Mouse (Mus musculus) common myeloid progenitor, adult 5-6 weeks (primary cell): ENCODE measurements around the gene Ccdc84. TPM values are rescaled to one million over a fixed set of nuclear protein-coding genes. Genes with fewer than 3 reads are reported as not detected.
A peak's percentile ranks its signal among the peaks of the same experiment; 100 is the strongest.
"Not testable (repeated sequence)": the region's sequence is repeated elsewhere in the genome, so short reads cannot be mapped to it uniquely, and the experiment has no call there.

ENCODE experiments used
- ATAC-seq: replicated peaks from 2 replicates; pipeline ENCODE4 v1.8.0; 2016; ENCODE audit warnings: low read depth, mild to moderate bottlenecking, moderate TSS enrichment, inconsistent platforms; ENCODE audit not compliant: poor library complexity, severe bottlenecking
- total RNA-seq: library from RNA; stranded (forward); fragments of 200-1000, 187-1606 nt; gene quantifications from 2 replicates; pipeline ENCODE4 v1.2.3, GENCODE M21; 2017

Gene Ccdc84
- total RNA-seq, 1 experiment from 2014 or later, result 35.2 TPM

DNA sequence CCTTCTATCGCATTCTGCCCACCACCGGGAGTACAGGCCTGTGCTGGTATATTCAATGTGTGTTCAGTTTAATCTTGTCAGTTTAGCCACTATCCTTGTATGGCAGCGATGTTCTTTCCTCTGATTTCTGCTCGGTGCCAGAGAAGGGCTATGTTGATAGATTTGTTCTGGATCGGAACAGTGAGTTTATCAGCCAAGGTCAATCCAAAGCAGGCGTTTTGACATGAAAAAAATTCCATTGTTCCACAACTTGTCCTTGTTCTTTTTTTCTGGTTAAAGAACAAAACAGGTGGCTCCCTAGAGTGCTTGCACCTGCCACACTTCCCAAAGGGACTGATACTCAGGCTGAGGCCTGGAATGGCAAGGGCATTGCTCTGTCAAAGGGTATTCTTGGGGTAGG is 42.2 kb downstream of the Ccdc84 start:
- no peak for ATAC-seq

DNA sequence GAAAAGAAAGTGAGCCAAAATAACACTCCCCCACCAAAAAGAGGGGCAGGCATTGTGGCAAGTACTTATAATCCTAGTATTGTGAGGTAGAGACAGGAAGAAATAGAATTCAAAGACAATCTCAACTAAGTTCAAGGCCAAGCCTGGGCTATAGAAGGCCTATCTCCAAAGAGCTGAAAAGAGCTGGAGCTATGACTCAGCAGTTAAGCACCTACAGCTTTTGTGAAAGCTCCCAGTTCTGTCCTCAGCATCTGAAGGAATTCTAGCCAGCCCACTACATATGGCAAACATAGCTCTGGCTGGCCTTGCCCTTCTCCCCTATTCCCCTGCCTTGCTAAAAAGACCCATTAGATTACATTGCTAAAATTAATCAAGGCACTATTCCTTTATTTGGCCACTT is 45.0 kb downstream of the Ccdc84 start:
- ATAC-seq, result no peak

DNA sequence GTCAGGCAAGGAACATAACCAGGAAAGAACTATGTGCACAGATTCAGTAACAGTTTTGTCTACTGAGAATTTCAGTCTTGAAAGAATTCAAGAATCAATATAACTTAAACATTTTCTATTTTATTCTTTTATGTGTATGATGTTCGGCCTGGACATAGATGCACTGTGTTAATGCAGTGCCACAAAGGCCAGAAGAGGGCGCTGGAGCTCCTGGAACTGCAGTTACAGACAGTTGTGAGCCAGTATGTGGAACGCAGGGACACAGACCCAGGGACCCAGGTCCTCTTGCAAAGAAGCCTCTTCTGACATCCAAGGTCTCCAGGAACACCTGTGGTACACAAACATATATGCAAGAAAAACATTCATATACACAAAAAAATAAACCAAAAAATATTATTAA is 53.9 kb downstream of the Ccdc84 start:
- ATAC-seq, result no peak

DNA sequence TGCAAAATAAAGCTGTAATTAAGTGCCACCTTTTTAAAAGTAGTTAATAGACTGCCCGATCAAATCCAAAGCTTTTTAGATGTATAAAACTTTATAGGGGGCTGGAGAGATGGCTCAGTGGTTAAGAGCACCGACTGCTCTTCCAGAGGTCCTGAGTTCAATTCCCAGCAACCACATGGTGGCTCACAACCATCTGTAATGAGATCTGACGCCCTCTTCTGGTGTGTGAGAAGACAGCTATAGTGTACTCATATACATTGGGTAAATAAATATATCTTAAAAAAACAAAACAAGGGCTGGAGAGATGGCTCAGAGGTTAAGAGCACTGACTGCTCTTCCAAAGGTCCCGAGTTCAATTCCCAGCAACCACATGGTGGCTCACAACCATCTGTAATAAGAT is 56.4 kb downstream of the Ccdc84 start:
- not testable (repeated sequence) for ATAC-seq

DNA sequence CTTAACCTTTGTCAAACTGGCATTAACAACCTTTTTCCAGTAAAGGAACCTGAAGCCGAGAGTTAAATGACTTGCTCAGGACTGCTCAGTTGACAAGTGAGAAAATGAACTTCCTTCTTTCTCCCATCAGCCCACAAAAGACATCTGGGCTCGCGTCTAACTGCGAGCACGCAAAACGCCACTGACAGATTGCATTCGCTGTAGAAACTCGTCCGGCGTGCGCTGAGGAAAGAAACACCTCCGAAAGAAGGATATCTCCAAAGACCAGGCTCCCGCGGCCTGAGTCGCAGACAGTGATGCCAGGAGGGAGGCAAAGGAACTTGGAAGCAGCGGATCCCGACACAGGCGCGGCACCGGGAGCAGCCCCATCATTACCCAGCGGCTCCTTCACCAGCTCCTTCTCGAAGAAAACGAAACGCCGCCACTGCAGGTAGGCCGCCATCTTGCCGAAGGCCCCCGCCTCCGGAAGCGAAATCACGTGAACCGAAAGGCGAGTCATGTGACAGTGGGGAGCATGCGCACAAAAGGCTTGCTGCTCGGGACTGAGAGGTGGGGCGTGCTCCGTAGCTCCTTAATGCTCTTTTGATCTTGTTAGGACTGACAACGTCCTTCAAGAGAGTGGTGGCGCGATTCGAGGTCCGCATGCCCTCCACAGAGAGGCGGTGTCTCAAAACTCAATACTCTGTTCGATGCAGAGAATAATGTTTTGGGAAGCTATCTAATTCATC is 57.0 kb downstream of the Ccdc84 start, which contains the start of gene Vps11:
TSS of gene Vps11 (minus strand) at position 481 of the 728 bp plus-strand sequence.
- ATAC-seq, result peak; percentile 92

Other genes with a start within 250 kb of the Ccdc84 start
- gene Cbl, start 184.5 kb downstream of the Ccdc84 start, total RNA-seq, result 27.7 and 32.7 TPM in 2 replicates
- not detected in 2 replicates for gene Ccdc153, start 177.9 kb downstream of the Ccdc84 start, total RNA-seq
- 0.58 TPM in 1 of 2 replicates, not detected in the other for gene Pdzd3, start 167.1 kb downstream of the Ccdc84 start, total RNA-seq
- gene Nlrx1, start 150.0 kb downstream of the Ccdc84 start, total RNA-seq, result 1.6 and 3.4 TPM in 2 replicates
- gene Abcg4, start 130.0 kb downstream of the Ccdc84 start, total RNA-seq, result 4.2 and 4.8 TPM in 2 replicates
- 10.6 and 12.1 TPM in 2 replicates for gene Hinfp, start 112.9 kb downstream of the Ccdc84 start, total RNA-seq
- gene C2cd2l, start 98.3 kb downstream of the Ccdc84 start, total RNA-seq, result 2.1 and 4.4 TPM in 2 replicates
- 10.6 and 14.2 TPM in 2 replicates for gene Dpagt1, start 92.5 kb downstream of the Ccdc84 start, total RNA-seq
- gene H2afx, start 83.9 kb downstream of the Ccdc84 start, total RNA-seq, result 286 and 311 TPM in 2 replicates
- 71.4 and 73.7 TPM in 2 replicates for gene Hmbs, start 74.3 kb downstream of the Ccdc84 start, total RNA-seq
- gene Vps11, start 56.9 kb downstream of the Ccdc84 start, total RNA-seq, result 16.9 and 18.6 TPM in 2 replicates
- gene Hyou1, start 39.1 kb downstream of the Ccdc84 start, total RNA-seq, result 90.4 and 99.1 TPM in 2 replicates
- gene Slc37a4, start 21.7 kb downstream of the Ccdc84 start, total RNA-seq, result 15.7 and 26.1 TPM in 2 replicates
- gene Rps25, start 11.4 kb downstream of the Ccdc84 start, total RNA-seq, result 2,354 and 2,766 TPM in 2 replicates
- 29.5 and 39.8 TPM in 2 replicates for gene Trappc4, start 11.0 kb downstream of the Ccdc84 start, total RNA-seq
- not detected in 2 replicates for gene Foxr1, start 22.6 kb upstream of the Ccdc84 start, total RNA-seq
- not detected in 2 replicates for gene Upk2, start 36.4 kb upstream of the Ccdc84 start, total RNA-seq
- 3.1 and 5.7 TPM in 2 replicates for gene Bcl9l, start 64.3 kb upstream of the Ccdc84 start, total RNA-seq
- gene Cxcr5, start 143.3 kb upstream of the Ccdc84 start, total RNA-seq, result not detected in 2 replicates
- gene Ddx6, start 186.3 kb upstream of the Ccdc84 start, total RNA-seq, result 101 and 143 TPM in 2 replicates